Mouse (Mus musculus) c-Kit-positive CD71-positive TER-119-negative erythroid progenitor cells, embryonic 14.5 days (primary cell): ENCODE measurements at regions not wholly inside any gene's neighbourhood (a gene's known extent, or its start where the extent isn't known, plus 50 kb on each side); places are given as distances from the start of the nearest gene placed in this dataset.

Experiments used
- DNase-seq: peaks from one replicate; pipeline ENCODE4 v3.0.0-alpha.2; 2013; ENCODE audit warnings: low read depth

GRCm38 (mm10) chr8:50387189-50387588 is 1543.4 kb upstream of the Tenm3 start:
- DNase-seq = no peak

- DNase-seq = no peak
Measured at GRCm38 (mm10) chr8:50383697-50384096, 1539.9 kb upstream of the Tenm3 start.

GRCm38 (mm10) chr8:50379745-50380144 is 1536.0 kb upstream of the Tenm3 start:
- DNase-seq = no peak

- no peak for DNase-seq
Measured at GRCm38 (mm10) chr8:50373790-50374189, 1530.0 kb upstream of the Tenm3 start.

GRCm38 (mm10) chr8:50326485-50326884 is 1482.7 kb upstream of the Tenm3 start:
- DNase-seq = no peak

- DNase-seq = no peak
Measured at GRCm38 (mm10) chr8:50321356-50321963, 1477.7 kb upstream of the Tenm3 start.

- no peak for DNase-seq
Measured at GRCm38 (mm10) chr8:50316641-50317040, 1472.9 kb upstream of the Tenm3 start.

- no peak for DNase-seq
Measured at GRCm38 (mm10) chr8:50310308-50310707, 1466.6 kb upstream of the Tenm3 start.

GRCm38 (mm10) chr8:50300316-50300715 is 1456.6 kb upstream of the Tenm3 start:
- no peak for DNase-seq

- peak; percentile 27 for DNase-seq
Measured at GRCm38 (mm10) chr8:50293501-50293900, 1449.8 kb upstream of the Tenm3 start.

- peak; percentile 8 for DNase-seq
Measured at GRCm38 (mm10) chr8:50292158-50292557, 1448.4 kb upstream of the Tenm3 start.

- no peak for DNase-seq
Measured at GRCm38 (mm10) chr8:50276346-50276745, 1432.6 kb upstream of the Tenm3 start.

- DNase-seq = no peak
Measured at GRCm38 (mm10) chr8:50264757-50265156, 1421.0 kb upstream of the Tenm3 start.
